Mouse (Mus musculus) lung, embryonic 16.5 days (tissue): ENCODE measurements around the gene Mettl24. TPM values are rescaled to one million over a fixed set of nuclear protein-coding genes. Genes with fewer than 3 reads are reported as not detected.

ENCODE experiments used
- ATAC-seq: fragments of 200-750 bp; cut with Nextera tagmentation; 2 replicates; pipeline ENCODE4 v1.8.0; 2017; ENCODE audit warnings: low read depth, mild to moderate bottlenecking, moderate library complexity
- H3K27ac ChIP-seq: fragments of 300-500 bp; sonication (generic); 2 replicates; pipeline ENCODE4 v1.5.1; 2014; ENCODE audit warnings: mild to moderate bottlenecking, control low read depth, low read length
- H3K27me3 ChIP-seq: fragments of 300-500 bp; sonication (generic); 2 replicates; pipeline ENCODE4 v1.6.1; 2014; ENCODE audit warnings: low read depth, low read length, mixed read lengths; ENCODE audit not compliant: control insufficient read depth, insufficient read depth
- H3K36me3 ChIP-seq: fragments of 300-500 bp; sonication (generic); 2 replicates; pipeline ENCODE4 v1.6.1; 2014; ENCODE audit warnings: low read length; ENCODE audit not compliant: control insufficient read depth, insufficient read depth
- H3K4me1 ChIP-seq: fragments of 300-500 bp; sonication (generic); replicated peaks from 2 replicates; pipeline ENCODE4 v1.6.1; 2014; ENCODE audit warnings: low read length, mixed read lengths; ENCODE audit not compliant: control insufficient read depth, insufficient read depth
- H3K4me2 ChIP-seq: fragments of 300-500 bp; sonication (generic); 2 replicates; pipeline ENCODE4 v1.6.1; 2014; ENCODE audit warnings: low read depth, low read length, control low read depth
- H3K4me3 ChIP-seq: fragments of 300-500 bp; sonication (generic); 2 replicates; pipeline ENCODE4 v1.5.1; 2014; ENCODE audit warnings: mild to moderate bottlenecking, low read length, control low read depth
- H3K9ac ChIP-seq: fragments of 300-500 bp; sonication (generic); 2 replicates; pipeline ENCODE4 v1.6.1; 2014; ENCODE audit warnings: low read length, control low read depth
- H3K9me3 ChIP-seq: fragments of 300-500 bp; sonication (generic); 2 replicates; pipeline ENCODE4 v1.6.1; 2016; ENCODE audit warnings: low read length; ENCODE audit not compliant: control insufficient read depth
- WGBS: fragments of 180-500 bp; shearing (Covaris S2); extraction: QIAGEN DNeasy Blood & Tissue Kit; methylation state at CpG from one replicate; pipeline ENCODE4 v1.1.7; 2014; 5-methylcytosine and 5-hydroxymethylcytosine counted together
- polyA plus RNA-seq: library from polyadenylated mRNA; unstranded; fragments of >200 nt; fragmentation: Nextera tagmentation; extraction: Ambion mirVana; gene quantifications from 2 replicates; pipeline ENCODE4 v1.2.1, GENCODE M21; 2015

Gene Mettl24
- polyA plus RNA-seq, 1 experiment from 2014 or later = 3.7 TPM

DNA sequence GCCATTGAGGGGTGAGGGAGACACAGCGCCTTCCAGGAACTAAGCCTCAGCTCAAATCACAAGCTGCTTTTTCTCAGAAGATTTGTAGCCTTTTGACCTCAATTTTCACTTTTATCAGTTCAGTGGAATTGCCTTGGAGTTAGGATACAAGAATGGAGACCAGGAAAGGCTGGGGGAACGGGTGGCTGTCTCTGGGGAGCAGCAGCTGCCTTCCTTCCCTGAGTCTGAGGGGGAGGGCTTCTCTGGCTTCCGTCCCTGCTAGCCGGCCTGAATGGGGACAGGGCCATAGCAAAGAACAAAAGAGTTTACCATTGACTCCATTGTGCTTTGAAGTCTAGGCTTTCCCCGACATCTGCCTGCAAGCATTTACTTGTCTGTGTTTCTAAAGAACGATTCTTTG lies 41.3 kb downstream of the Mettl24 start:
- H3K27me3 ChIP-seq = no peaks in the 10 kb centered on the region
- H3K4me2 ChIP-seq = no peak overlapping the region
- H3K4me1 ChIP-seq = 0 out of 2 replicates have a peak, but pooled peaks cover 3% of the 10 kb centered on the region
- no peaks in the 10 kb centered on the region for H3K36me3 ChIP-seq
- H3K27ac ChIP-seq = peak overlapping the region; percentile 27; the same call in 1 of the 2 replicates
- H3K9me3 ChIP-seq = no peaks in the 10 kb centered on the region
- ATAC-seq = peak; percentile 52; the same call in 1 of the 2 replicates
- no peak overlapping the region for H3K4me3 ChIP-seq
- 43% methylated on average over 6 of the region's 6 CpGs for WGBS
- no peak overlapping the region for H3K9ac ChIP-seq

- H3K9ac ChIP-seq = no peak overlapping the region
- H3K9me3 ChIP-seq = no peaks in the 10 kb centered on the region
- H3K27ac ChIP-seq = peak overlapping the region; percentile 27; the same call in 1 of the 2 replicates
- H3K27me3 ChIP-seq = no peaks in the 10 kb centered on the region
- H3K4me1 ChIP-seq = 0 out of 2 replicates have a peak, but pooled peaks cover 3% of the 10 kb centered on the region
- 26% methylated on average over 4 of the region's 4 CpGs for WGBS
- ATAC-seq = peak; percentile 83; the same call in 1 of the 2 replicates
- H3K36me3 ChIP-seq = no peaks in the 10 kb centered on the region
- H3K4me3 ChIP-seq = no peak overlapping the region
- no peak overlapping the region for H3K4me2 ChIP-seq
Measured at GRCm38 (mm10) chr10:40725066-40725465, 42.0 kb downstream of the Mettl24 start.

GRCm38 (mm10) chr10:40725471-40725870 lies 42.4 kb downstream of the Mettl24 start:
- Histone ChIP-seq H3K4me2 (no peak overlapping the region), H3K36me3 (no peaks in the 10 kb centered on the region), H3K4me3 (no peak overlapping the region), H3K27me3 (no peaks in the 10 kb centered on the region), H3K9ac (no peak overlapping the region), H3K9me3 (no peaks in the 10 kb centered on the region), H3K27ac (no peak overlapping the region), H3K4me1 (0 out of 2 replicates have a peak, but pooled peaks cover 3% of the 10 kb centered on the region)
- WGBS = 70% methylated on average over 4 of the region's 4 CpGs
- no peak for ATAC-seq

GRCm38 (mm10) chr10:40726288-40726902 lies 43.3 kb downstream of the Mettl24 start:
- Histone ChIP-seq H3K9me3 (no peaks in the 10 kb centered on the region), H3K4me1 (0 out of 2 replicates have a peak, but pooled peaks cover 3% of the 10 kb centered on the region), H3K27me3 (no peaks in the 10 kb centered on the region), H3K4me3 (no peak overlapping the region), H3K4me2 (no peak overlapping the region), H3K36me3 (no peaks in the 10 kb centered on the region), H3K9ac (no peak overlapping the region), H3K27ac (no peak overlapping the region)
- ATAC-seq = no peak
- WGBS = 52% methylated on average over 11 of the region's 11 CpGs

- no peak overlapping the region for H3K27ac ChIP-seq
- no peak overlapping the region for H3K4me2 ChIP-seq
- H3K9me3 ChIP-seq = no peaks in the 10 kb centered on the region
- ATAC-seq = no peak
- no peaks in the 10 kb centered on the region for H3K36me3 ChIP-seq
- WGBS = 48% methylated on average over 5 of the region's 5 CpGs
- no peak overlapping the region for H3K9ac ChIP-seq
- 0 out of 2 replicates have a peak, but pooled peaks cover 3% of the 10 kb centered on the region for H3K4me1 ChIP-seq
- H3K27me3 ChIP-seq = no peaks in the 10 kb centered on the region
- H3K4me3 ChIP-seq = no peak overlapping the region
Measured at GRCm38 (mm10) chr10:40726989-40727388, 43.9 kb downstream of the Mettl24 start.

DNA sequence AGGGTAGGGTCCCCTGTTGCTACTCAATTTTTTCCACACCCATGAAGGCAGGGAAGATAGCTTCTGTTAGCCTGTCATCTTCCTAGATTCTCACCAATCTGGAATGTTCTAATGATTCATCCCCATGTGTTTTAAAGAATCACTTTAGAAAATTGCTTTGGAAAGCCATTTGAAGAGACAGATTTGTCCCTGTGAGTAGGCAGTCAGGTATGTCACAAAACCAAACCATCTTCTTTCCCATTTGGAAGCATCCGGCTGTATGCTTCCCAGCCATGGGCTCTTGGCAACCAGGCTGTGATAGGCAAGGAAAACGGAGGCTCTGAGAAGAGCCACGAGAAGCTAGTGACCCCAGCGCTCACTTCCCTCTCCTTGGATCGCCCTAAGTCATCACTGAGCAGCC lies 47.1 kb downstream of the Mettl24 start:
- no peak overlapping the region for H3K4me2 ChIP-seq
- no peak overlapping the region for H3K9ac ChIP-seq
- H3K27ac ChIP-seq = no peak overlapping the region
- H3K4me3 ChIP-seq = no peak overlapping the region
- 70% methylated on average over 5 of the region's 5 CpGs for WGBS
- H3K36me3 ChIP-seq = no peaks in the 10 kb centered on the region
- no peaks in the 10 kb centered on the region for H3K9me3 ChIP-seq
- 0 out of 2 replicates have a peak, but pooled peaks cover 2% of the 10 kb centered on the region for H3K4me1 ChIP-seq
- no peak for ATAC-seq
- no peaks in the 10 kb centered on the region for H3K27me3 ChIP-seq

DNA sequence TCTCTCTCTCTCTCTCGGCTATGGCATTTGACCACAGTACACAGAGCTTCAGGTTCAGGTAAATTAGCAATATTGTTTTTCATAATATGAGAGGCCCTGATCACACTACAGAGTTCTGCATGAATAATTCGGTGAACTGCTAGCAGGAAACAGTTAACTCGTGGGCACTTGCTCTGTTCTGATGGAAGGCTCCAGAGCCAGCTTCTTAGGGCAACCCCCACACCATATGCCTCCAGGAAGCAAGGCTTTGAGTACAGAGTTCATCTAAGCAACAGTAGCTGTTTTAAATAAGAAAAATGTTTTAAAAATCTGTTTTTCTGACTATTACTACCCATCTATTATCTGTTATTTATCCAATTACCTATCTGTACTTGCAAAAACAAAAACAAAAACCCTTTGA lies 50.2 kb downstream of the Mettl24 start:
- WGBS = 61% methylated on average over 3 of the region's 3 CpGs
- H3K36me3 ChIP-seq = no peaks in the 10 kb centered on the region
- ATAC-seq = no peak
- no peak overlapping the region for H3K9ac ChIP-seq
- no peaks in the 10 kb centered on the region for H3K27me3 ChIP-seq
- no peaks in the 10 kb centered on the region for H3K9me3 ChIP-seq
- no peak overlapping the region for H3K4me2 ChIP-seq
- no peak overlapping the region for H3K27ac ChIP-seq
- no peaks in the 10 kb centered on the region; the same call in 1 of the 2 replicates for H3K4me1 ChIP-seq
- H3K4me3 ChIP-seq = no peak overlapping the region

DNA sequence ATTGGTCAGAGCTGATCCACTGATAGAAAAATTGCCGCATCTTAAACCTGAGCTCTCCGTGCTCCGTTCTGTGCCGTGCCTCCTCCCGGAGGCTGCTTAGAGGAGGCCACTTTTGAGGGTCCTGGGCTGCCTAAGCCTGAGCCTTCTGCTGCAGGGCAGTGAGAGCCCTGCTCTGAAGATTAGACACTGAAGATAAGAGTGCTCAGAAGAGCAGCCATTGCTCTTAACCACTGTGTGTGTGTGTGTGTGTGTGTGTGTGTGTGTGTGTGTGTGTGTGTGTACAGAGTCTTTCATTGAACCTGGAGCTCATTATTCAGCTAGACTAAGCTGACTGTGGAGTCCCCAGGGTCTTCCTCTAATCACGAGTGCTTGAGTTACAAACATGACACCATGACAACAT lies 53.1 kb downstream of the Mettl24 start:
- no peaks in the 10 kb centered on the region for H3K9me3 ChIP-seq
- H3K9ac ChIP-seq = no peak overlapping the region
- no peak for ATAC-seq
- H3K27me3 ChIP-seq = no peaks in the 10 kb centered on the region
- H3K36me3 ChIP-seq = no peaks in the 10 kb centered on the region
- H3K4me3 ChIP-seq = no peak overlapping the region
- H3K4me1 ChIP-seq = no peaks in the 10 kb centered on the region; the same call in 1 of the 2 replicates
- no peak overlapping the region for H3K4me2 ChIP-seq
- no peak overlapping the region for H3K27ac ChIP-seq
- WGBS = 79% methylated on average over 6 of the region's 6 CpGs

DNA sequence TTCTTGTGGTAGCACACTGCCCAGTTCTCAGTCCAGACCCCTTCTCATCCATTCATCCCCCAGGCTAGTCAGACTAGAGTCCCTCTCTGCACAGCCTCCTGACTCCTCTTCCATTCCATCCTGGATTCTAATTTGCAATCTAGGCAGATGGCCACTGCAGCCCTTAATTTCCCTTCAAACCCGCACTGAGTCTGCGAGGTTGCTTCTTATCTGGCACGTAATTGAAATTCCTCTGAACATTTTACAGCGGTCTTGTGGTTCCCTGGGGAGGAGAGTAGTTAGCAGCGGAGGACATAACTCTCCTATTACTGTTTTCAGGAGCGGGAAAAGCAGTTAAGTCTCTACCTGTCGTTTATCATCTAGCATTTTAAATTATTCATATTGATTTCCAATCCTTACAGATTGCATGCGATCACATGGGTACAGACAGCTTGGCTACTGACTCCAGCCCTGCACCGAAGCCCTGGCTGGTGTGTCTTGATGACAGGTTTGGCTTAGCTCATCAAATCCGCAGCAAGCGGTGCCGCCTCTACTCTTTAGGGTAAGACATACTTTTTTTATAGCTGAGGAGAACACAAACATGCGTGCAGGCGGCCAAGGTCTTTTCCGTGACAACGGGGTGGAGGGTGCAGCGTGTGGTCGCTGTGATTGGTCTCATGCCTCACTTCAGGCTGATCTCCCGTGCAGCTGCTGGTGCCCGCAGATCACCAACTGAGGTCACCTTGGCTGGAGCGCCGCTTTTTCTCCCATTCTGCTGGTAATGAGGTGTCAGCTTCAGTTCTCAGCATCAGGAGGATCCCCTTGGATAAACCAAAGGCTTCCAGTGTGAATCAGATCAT lies 54.4 kb downstream of the Mettl24 start:
- H3K27ac ChIP-seq = no peak overlapping the region
- H3K27me3 ChIP-seq = no peaks in the 10 kb centered on the region
- H3K4me1 ChIP-seq = no peaks in the 10 kb centered on the region; the same call in 1 of the 2 replicates
- no peaks in the 10 kb centered on the region for H3K36me3 ChIP-seq
- H3K4me2 ChIP-seq = no peak overlapping the region
- WGBS = 51% methylated on average over 22 of the region's 22 CpGs
- H3K9me3 ChIP-seq = no peaks in the 10 kb centered on the region
- H3K4me3 ChIP-seq = no peak overlapping the region
- no peak for ATAC-seq
- H3K9ac ChIP-seq = no peak overlapping the region
